Mouse (Mus musculus) midbrain, embryonic 15.5 days (tissue): ENCODE data around the gene Runx2. TPM values are rescaled to one million over a fixed set of nuclear protein-coding genes. Genes with fewer than 3 reads are reported as not detected.

ENCODE experiments used
- ATAC-seq: fragments of 200-750 bp; cut with Nextera tagmentation; replicated peaks from 2 replicates; pipeline ENCODE4 v1.8.0; 2017; ENCODE audit warnings: moderate TSS enrichment
- H3K27ac ChIP-seq: fragments of 300-500 bp; sonication (generic); 2 replicates; pipeline ENCODE4 v1.5.1; 2015; ENCODE audit warnings: mild to moderate bottlenecking, inconsistent platforms
- H3K27me3 ChIP-seq: fragments of 300-500 bp; sonication (generic); replicated peaks from 2 replicates; pipeline ENCODE4 v1.6.1; 2015; ENCODE audit warnings: inconsistent platforms
- H3K36me3 ChIP-seq: fragments of 300-500 bp; sonication (generic); replicated peaks from 2 replicates; pipeline ENCODE4 v1.6.1; 2015; ENCODE audit warnings: inconsistent platforms
- H3K4me1 ChIP-seq: fragments of 300-500 bp; sonication (generic); 2 replicates; pipeline ENCODE4 v1.6.1; 2015; ENCODE audit warnings: inconsistent platforms
- H3K4me2 ChIP-seq: fragments of 300-500 bp; sonication (generic); 2 replicates; pipeline ENCODE4 v1.6.1; 2015; ENCODE audit warnings: inconsistent platforms, mild to moderate bottlenecking, moderate library complexity
- H3K4me3 ChIP-seq: fragments of 300-500 bp; sonication (generic); 2 replicates; pipeline ENCODE4 v1.5.1; 2015; ENCODE audit warnings: mild to moderate bottlenecking, inconsistent platforms
- H3K9ac ChIP-seq: fragments of 300-500 bp; sonication (generic); 2 replicates; pipeline ENCODE4 v1.6.1; 2015; ENCODE audit warnings: mild to moderate bottlenecking, inconsistent platforms
- H3K9me3 ChIP-seq: fragments of 300-500 bp; sonication (generic); 2 replicates; pipeline ENCODE4 v1.6.1; 2016; ENCODE audit warnings: inconsistent platforms
- WGBS: fragments of 180-500 bp; shearing (Covaris S2); methylation state at CpG from one replicate; pipeline ENCODE4 v1.1.7; 2015; ENCODE audit warnings: mixed read lengths; 5-methylcytosine and 5-hydroxymethylcytosine counted together
- polyA plus RNA-seq: library from polyadenylated mRNA; unstranded; fragments of >200 nt; fragmentation: Nextera tagmentation; extraction: Ambion mirVana; gene quantifications from 2 replicates; pipeline ENCODE4 v1.2.1, GENCODE M21; 2015

Gene Runx2
- polyA plus RNA-seq, 1 experiment from 2014 or later: 0.39 TPM

- Histone ChIP-seq H3K4me1 (no peaks in the 10 kb centered on the region), H3K27ac (no peak overlapping the region), H3K4me3 (no peak overlapping the region), H3K4me2 (no peak overlapping the region), H3K36me3 (no peaks in the 10 kb centered on the region), H3K27me3 (no peaks in the 10 kb centered on the region), H3K9me3 (no peaks in the 10 kb centered on the region), H3K9ac (no peak overlapping the region)
- no peak for ATAC-seq
- 95% methylated on average over 8 of the region's 8 CpGs for WGBS
Observed at GRCm38 (mm10) chr17:44475910-44476309, 338.7 kb downstream of the Runx2 start.

GRCm38 (mm10) chr17:44474280-44474679 is 340.3 kb downstream of the Runx2 start:
- 73% methylated on average over 3 of the region's 3 CpGs for WGBS
- no peaks in the 10 kb centered on the region for H3K4me1 ChIP-seq
- no peaks in the 10 kb centered on the region for H3K36me3 ChIP-seq
- no peaks in the 10 kb centered on the region for H3K27me3 ChIP-seq
- no peak overlapping the region for H3K27ac ChIP-seq
- no peak overlapping the region for H3K9ac ChIP-seq
- H3K4me3 ChIP-seq: no peak overlapping the region
- H3K9me3 ChIP-seq: no peaks in the 10 kb centered on the region
- ATAC-seq: no peak
- no peak overlapping the region for H3K4me2 ChIP-seq

GRCm38 (mm10) chr17:44472695-44473094 is 341.9 kb downstream of the Runx2 start:
- 59% methylated on average over 7 of the region's 7 CpGs for WGBS
- Histone ChIP-seq H3K9ac (no peak overlapping the region), H3K4me2 (no peak overlapping the region)

GRCm38 (mm10) chr17:44463679-44464078 is 350.9 kb downstream of the Runx2 start:
- ATAC-seq: no peak
- WGBS: 84% methylated on average over 4 of the region's 4 CpGs
- H3K4me3 ChIP-seq: no peak overlapping the region

More at GRCm38 (mm10) chr17:44472695-44473094, 341.9 kb downstream of the Runx2 start:
- Histone ChIP-seq H3K36me3 (no peaks in the 10 kb centered on the region), H3K9me3 (no peaks in the 10 kb centered on the region), H3K4me1 (no peaks in the 10 kb centered on the region), H3K4me3 (no peak overlapping the region), H3K27me3 (no peaks in the 10 kb centered on the region), H3K27ac (no peak overlapping the region)
- ATAC-seq: no peak

GRCm38 (mm10) chr17:44460156-44460555 is 354.4 kb downstream of the Runx2 start:
- ATAC-seq: no peak
- WGBS: 88% methylated on average over 6 of the region's 6 CpGs

More at GRCm38 (mm10) chr17:44463679-44464078, 350.9 kb downstream of the Runx2 start:
- no peak overlapping the region for H3K27ac ChIP-seq
- no peak overlapping the region for H3K9ac ChIP-seq
- no peaks in the 10 kb centered on the region for H3K4me1 ChIP-seq
- no peaks in the 10 kb centered on the region for H3K9me3 ChIP-seq
- no peaks in the 10 kb centered on the region for H3K36me3 ChIP-seq
- no peaks in the 10 kb centered on the region for H3K27me3 ChIP-seq
- H3K4me2 ChIP-seq: no peak overlapping the region

GRCm38 (mm10) chr17:44459029-44459428 is 355.6 kb downstream of the Runx2 start:
- WGBS: 97% methylated on average over 4 of the region's 4 CpGs

More at GRCm38 (mm10) chr17:44460156-44460555, 354.4 kb downstream of the Runx2 start:
- Histone ChIP-seq H3K9me3 (no peaks in the 10 kb centered on the region), H3K27me3 (no peaks in the 10 kb centered on the region), H3K4me2 (no peak overlapping the region), H3K27ac (no peak overlapping the region), H3K4me1 (no peaks in the 10 kb centered on the region), H3K4me3 (no peak overlapping the region), H3K9ac (no peak overlapping the region), H3K36me3 (no peaks in the 10 kb centered on the region)

GRCm38 (mm10) chr17:44456696-44457095 is 357.9 kb downstream of the Runx2 start:
- ATAC-seq: no peak
- Histone ChIP-seq H3K4me2 (no peak overlapping the region), H3K9ac (no peak overlapping the region), H3K4me3 (no peak overlapping the region), H3K36me3 (no peaks in the 10 kb centered on the region), H3K27ac (no peak overlapping the region), H3K4me1 (no peaks in the 10 kb centered on the region), H3K9me3 (no peaks in the 10 kb centered on the region), H3K27me3 (no peaks in the 10 kb centered on the region)
- 84% methylated on average over 3 of the region's 3 CpGs for WGBS

More at GRCm38 (mm10) chr17:44459029-44459428, 355.6 kb downstream of the Runx2 start:
- Histone ChIP-seq H3K36me3 (no peaks in the 10 kb centered on the region), H3K4me1 (no peaks in the 10 kb centered on the region), H3K4me2 (no peak overlapping the region), H3K9ac (no peak overlapping the region), H3K27me3 (no peaks in the 10 kb centered on the region), H3K4me3 (no peak overlapping the region), H3K27ac (no peak overlapping the region), H3K9me3 (no peaks in the 10 kb centered on the region)
- ATAC-seq: no peak

- H3K4me3 ChIP-seq: no peak overlapping the region
- WGBS: 39% methylated on average over 12 of the region's 12 CpGs
- H3K9ac ChIP-seq: no peak overlapping the region
- H3K4me2 ChIP-seq: no peak overlapping the region
- peak; percentile 88; the same call in 1 of the 2 replicates for ATAC-seq
- H3K4me1 ChIP-seq: no peaks in the 10 kb centered on the region
- H3K27ac ChIP-seq: no peak overlapping the region
- no peaks in the 10 kb centered on the region for H3K9me3 ChIP-seq
- no peaks in the 10 kb centered on the region for H3K27me3 ChIP-seq
- H3K36me3 ChIP-seq: no peaks in the 10 kb centered on the region
Observed at GRCm38 (mm10) chr17:44455681-44456600, 358.7 kb downstream of the Runx2 start.

GRCm38 (mm10) chr17:44449915-44450471 is 364.6 kb downstream of the Runx2 start:
- no peak overlapping the region for H3K4me3 ChIP-seq
- H3K27me3 ChIP-seq: no peaks in the 10 kb centered on the region
- H3K9ac ChIP-seq: no peak overlapping the region
- H3K4me2 ChIP-seq: no peak overlapping the region
- H3K9me3 ChIP-seq: no peaks in the 10 kb centered on the region
- no peaks in the 10 kb centered on the region for H3K36me3 ChIP-seq
- no peak overlapping the region for H3K27ac ChIP-seq
- H3K4me1 ChIP-seq: no peaks in the 10 kb centered on the region
- 78% methylated on average over 9 of the region's 9 CpGs for WGBS
- no peak for ATAC-seq

Other genes with a start within 250 kb of the Runx2 start
- 20.3 and 21.5 TPM in 2 replicates for gene Supt3, start 37.6 kb downstream of the Runx2 start, polyA plus RNA-seq